Mouse (Mus musculus) stomach, postnatal 0 days (tissue): ENCODE measurements around the gene Mybpc2.

Experiments
- CTCF ChIP-seq: IDR thresholded peaks from 2 replicates; pipeline ENCODE4 v1.5.1; 2016; ENCODE audit warnings: antibody characterized with exemption, low read depth, mild to moderate bottlenecking, moderate library complexity
- EP300 ChIP-seq: optimal IDR thresholded peaks from 2 replicates; pipeline ENCODE3; 2016; ENCODE audit warnings: antibody characterized with exemption

GRCm38 (mm10) chr7:44563284-44563683 is 38.8 kb upstream of the Mybpc2 start:
- TF ChIP-seq CTCF (no peak), EP300 (no peak)
